Mouse (Mus musculus): ENCODE measurements around the gene Gpr146. TPM values are rescaled to one million over a fixed set of nuclear protein-coding genes. Genes with fewer than 3 reads are reported as not detected.
A peak's percentile ranks its signal among the peaks of the same experiment; 100 is the strongest.

The Gpr146 gene
- polyA plus RNA-seq, 1 experiment, result 0.91 TPM

- Histone ChIP-seq H3K27ac (ENCODE audit: insufficient read depth, low read length) (no peak overlapping the region), H3K9me3 (replicated peaks; ENCODE audit: control insufficient read depth, insufficient read depth, low read length, poor library complexity, severe bottlenecking) (no peaks in the 10 kb centered on the region), H3K27me3 (ENCODE audit: control insufficient read depth, insufficient read depth, low read length, poor library complexity, severe bottlenecking) (no peaks in the 10 kb centered on the region), H3K4me3 (ENCODE audit: low read depth, low read length) (no peak overlapping the region), H3K4me1 (ENCODE audit: control insufficient read depth, insufficient read depth, low read length) (no peaks in the 10 kb centered on the region), H3K36me3 (ENCODE audit: control insufficient read depth, insufficient read depth, low read length, poor library complexity, severe bottlenecking) (no peaks in the 10 kb centered on the region), H3K9ac (ENCODE audit: low read depth, poor library complexity, severe bottlenecking) (no peak overlapping the region)
- TF ChIP-seq CTCF (IDR thresholded peaks at IDR 0.05; ENCODE audit: low read depth, low read length) (peak; percentile 38), POLR2A (IDR thresholded peaks at IDR 0.05; ENCODE audit: insufficient read depth, low read length) (no peak)
Observed at GRCm38 (mm10) chr5:139417480-139417879, 40.0 kb downstream of the Gpr146 start.

DNA sequence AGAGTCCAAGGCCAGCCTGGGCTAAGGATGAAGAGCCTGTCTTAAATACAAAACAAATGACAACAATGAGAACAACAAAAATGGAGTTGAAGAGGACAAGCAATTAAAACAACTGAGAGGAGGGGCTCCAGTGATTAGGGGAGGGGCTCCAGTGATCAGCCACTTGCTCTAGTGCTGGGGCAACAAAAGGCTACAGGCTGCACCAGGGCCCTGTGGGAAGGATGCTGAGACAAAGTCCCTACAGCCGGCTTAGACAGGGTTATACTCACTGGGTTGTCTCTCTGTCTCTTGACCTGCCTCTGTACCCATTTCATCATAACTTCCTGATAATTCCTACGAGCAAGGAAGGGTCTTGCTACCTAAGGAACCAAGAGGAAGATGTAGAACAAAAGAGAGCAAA lies 40.6 kb downstream of the Gpr146 start:
- Histone ChIP-seq H3K9me3 (replicated peaks; ENCODE audit: control insufficient read depth, insufficient read depth, low read length, poor library complexity, severe bottlenecking) (no peaks in the 10 kb centered on the region), H3K4me3 (ENCODE audit: low read depth, low read length) (no peak overlapping the region), H3K4me1 (ENCODE audit: control insufficient read depth, insufficient read depth, low read length) (no peaks in the 10 kb centered on the region), H3K9ac (ENCODE audit: low read depth, poor library complexity, severe bottlenecking) (no peak overlapping the region), H3K27ac (ENCODE audit: insufficient read depth, low read length) (no peak overlapping the region), H3K27me3 (ENCODE audit: control insufficient read depth, insufficient read depth, low read length, poor library complexity, severe bottlenecking) (no peaks in the 10 kb centered on the region), H3K36me3 (ENCODE audit: control insufficient read depth, insufficient read depth, low read length, poor library complexity, severe bottlenecking) (no peaks in the 10 kb centered on the region)
- TF ChIP-seq EP300 (IDR thresholded peaks at IDR 0.05; ENCODE audit: insufficient read depth, low read depth, low read length) (no peak), POLR2A (IDR thresholded peaks at IDR 0.05; ENCODE audit: insufficient read depth, low read length) (no peak), CTCF (IDR thresholded peaks at IDR 0.05; ENCODE audit: low read depth, low read length) (no peak)

GRCm38 (mm10) chr5:139418633-139419032 lies 41.1 kb downstream of the Gpr146 start:
- TF ChIP-seq EP300 (IDR thresholded peaks at IDR 0.05; ENCODE audit: insufficient read depth, low read depth, low read length), result no peak
- no peak for TF ChIP-seq POLR2A (IDR thresholded peaks at IDR 0.05; ENCODE audit: insufficient read depth, low read length)
- TF ChIP-seq CTCF (IDR thresholded peaks at IDR 0.05; ENCODE audit: low read depth, low read length), result no peak
- Histone ChIP-seq H3K27me3 (ENCODE audit: control insufficient read depth, insufficient read depth, low read length, poor library complexity, severe bottlenecking) (no peaks in the 10 kb centered on the region), H3K9me3 (replicated peaks; ENCODE audit: control insufficient read depth, insufficient read depth, low read length, poor library complexity, severe bottlenecking) (no peaks in the 10 kb centered on the region), H3K4me1 (ENCODE audit: control insufficient read depth, insufficient read depth, low read length) (no peaks in the 10 kb centered on the region), H3K4me3 (ENCODE audit: low read depth, low read length) (no peak overlapping the region), H3K27ac (ENCODE audit: insufficient read depth, low read length) (no peak overlapping the region), H3K9ac (ENCODE audit: low read depth, poor library complexity, severe bottlenecking) (no peak overlapping the region), H3K36me3 (ENCODE audit: control insufficient read depth, insufficient read depth, low read length, poor library complexity, severe bottlenecking) (no peaks in the 10 kb centered on the region)

- no peak within 1 kb of the TSS for H3K9ac ChIP-seq (ENCODE audit: low read depth, poor library complexity, severe bottlenecking)
- no peaks in the 10 kb centered on the region for H3K36me3 ChIP-seq (ENCODE audit: control insufficient read depth, insufficient read depth, low read length, poor library complexity, severe bottlenecking)
- TF ChIP-seq POLR2A (IDR thresholded peaks at IDR 0.05; ENCODE audit: insufficient read depth, low read length), result no peak
- TF ChIP-seq CTCF (IDR thresholded peaks at IDR 0.05; ENCODE audit: low read depth, low read length), result no peak
- TF ChIP-seq EP300 (IDR thresholded peaks at IDR 0.05; ENCODE audit: insufficient read depth, low read depth, low read length), result no peak
- no peaks in the 10 kb centered on the region for H3K9me3 ChIP-seq (replicated peaks; ENCODE audit: control insufficient read depth, insufficient read depth, low read length, poor library complexity, severe bottlenecking)
- no peaks in the 10 kb centered on the region for H3K4me1 ChIP-seq (ENCODE audit: control insufficient read depth, insufficient read depth, low read length)
- H3K27ac ChIP-seq (ENCODE audit: insufficient read depth, low read length), result no peak within 1 kb of the TSS
- no peak within 1 kb of the TSS for H3K4me3 ChIP-seq (ENCODE audit: low read depth, low read length)
- H3K27me3 ChIP-seq (ENCODE audit: control insufficient read depth, insufficient read depth, low read length, poor library complexity, severe bottlenecking), result no peaks in the 10 kb centered on the region
Observed at GRCm38 (mm10) chr5:139423026-139423865, 45.7 kb downstream of the Gpr146 start, which contains the start of gene Gper1. Gene Gper1, plus strand, starts transcription at chr5:139423151.

- Histone ChIP-seq H3K9ac (ENCODE audit: low read depth, poor library complexity, severe bottlenecking) (no peak overlapping the region), H3K4me3 (ENCODE audit: low read depth, low read length) (no peak overlapping the region), H3K27me3 (ENCODE audit: control insufficient read depth, insufficient read depth, low read length, poor library complexity, severe bottlenecking) (no peaks in the 10 kb centered on the region), H3K27ac (ENCODE audit: insufficient read depth, low read length) (no peak overlapping the region), H3K9me3 (replicated peaks; ENCODE audit: control insufficient read depth, insufficient read depth, low read length, poor library complexity, severe bottlenecking) (no peaks in the 10 kb centered on the region), H3K4me1 (ENCODE audit: control insufficient read depth, insufficient read depth, low read length) (no peaks in the 10 kb centered on the region), H3K36me3 (ENCODE audit: control insufficient read depth, insufficient read depth, low read length, poor library complexity, severe bottlenecking) (no peaks in the 10 kb centered on the region)
- no peak for TF ChIP-seq EP300 (IDR thresholded peaks at IDR 0.05; ENCODE audit: insufficient read depth, low read depth, low read length)
- no peak for TF ChIP-seq CTCF (IDR thresholded peaks at IDR 0.05; ENCODE audit: low read depth, low read length)
- TF ChIP-seq POLR2A (IDR thresholded peaks at IDR 0.05; ENCODE audit: insufficient read depth, low read length), result no peak
Observed at GRCm38 (mm10) chr5:139425198-139425597, 47.7 kb downstream of the Gpr146 start.

DNA sequence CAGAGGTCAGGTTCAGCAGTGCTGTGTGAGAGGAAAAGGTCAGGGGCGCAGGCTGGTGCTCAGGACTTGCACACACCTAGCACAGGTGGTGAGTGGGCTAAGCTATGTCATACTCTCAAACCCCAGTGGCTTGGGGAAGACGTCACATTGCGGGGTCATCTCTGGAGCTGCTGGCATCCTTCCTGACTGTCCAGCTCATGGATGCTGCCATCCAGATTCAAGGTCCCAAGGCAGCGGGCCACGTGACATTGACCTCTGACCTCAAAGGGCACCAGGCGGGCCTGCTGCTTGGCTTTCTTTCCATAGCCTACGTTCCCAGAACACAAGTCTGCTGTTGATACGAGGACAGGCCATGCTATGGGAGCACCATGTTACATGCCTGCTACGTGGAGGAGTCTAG lies 49.5 kb downstream of the Gpr146 start:
- no peaks in the 10 kb centered on the region for H3K9me3 ChIP-seq (replicated peaks; ENCODE audit: control insufficient read depth, insufficient read depth, low read length, poor library complexity, severe bottlenecking)
- no peaks in the 10 kb centered on the region for H3K36me3 ChIP-seq (ENCODE audit: control insufficient read depth, insufficient read depth, low read length, poor library complexity, severe bottlenecking)
- no peak overlapping the region for H3K27ac ChIP-seq (ENCODE audit: insufficient read depth, low read length)
- TF ChIP-seq EP300 (IDR thresholded peaks at IDR 0.05; ENCODE audit: insufficient read depth, low read depth, low read length) (no peak), CTCF (IDR thresholded peaks at IDR 0.05; ENCODE audit: low read depth, low read length) (no peak), POLR2A (IDR thresholded peaks at IDR 0.05; ENCODE audit: insufficient read depth, low read length) (no peak)
- H3K4me3 ChIP-seq (ENCODE audit: low read depth, low read length), result no peak overlapping the region
- no peak overlapping the region for H3K9ac ChIP-seq (ENCODE audit: low read depth, poor library complexity, severe bottlenecking)
- H3K27me3 ChIP-seq (ENCODE audit: control insufficient read depth, insufficient read depth, low read length, poor library complexity, severe bottlenecking), result no peaks in the 10 kb centered on the region
- no peaks in the 10 kb centered on the region for H3K4me1 ChIP-seq (ENCODE audit: control insufficient read depth, insufficient read depth, low read length)

Data from ES-Bruce4 (cell line).